Mouse (Mus musculus): ENCODE results near the gene Pdpk1.

DNA sequence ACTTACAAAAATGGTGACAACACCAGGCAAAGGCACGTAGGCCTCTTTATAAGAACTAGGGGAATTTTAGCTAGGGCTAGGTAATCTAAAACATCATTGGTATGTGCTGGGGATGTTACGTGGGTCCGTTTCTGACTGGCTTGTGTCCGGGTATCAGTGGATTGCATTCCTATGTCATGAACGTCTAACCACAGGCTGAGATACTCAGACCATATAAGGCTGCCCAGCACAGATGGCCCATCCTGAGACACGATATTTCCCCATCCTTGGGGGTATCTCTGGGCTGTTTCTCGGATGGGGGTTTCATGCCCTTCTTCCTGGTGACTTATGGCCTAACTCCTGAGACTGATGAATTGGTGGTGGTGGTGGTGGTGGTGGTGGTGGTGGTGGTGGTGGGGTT, 115.6 kb downstream of the Pdpk1 start:
- TF ChIP-seq CTCF (IDR thresholded peaks at IDR 0.05; ENCODE audit: borderline replicate concordance, insufficient read depth, low read depth, low read length) (no peak), POLR2A (IDR thresholded peaks at IDR 0.05; ENCODE audit: borderline replicate concordance, insufficient read depth, low read length) (no peak)
